Mouse (Mus musculus): Measurements from ENCODE around the gene Cyp4a12b. TPM values are rescaled to one million over a fixed set of nuclear protein-coding genes. Genes with fewer than 3 reads are reported as not detected.
"Not testable (repeated sequence)": the region's sequence is repeated elsewhere in the genome, so short reads cannot be mapped to it uniquely, and the experiment has no call there.

Gene Cyp4a12b
- not detected in 2 replicates for polyA plus RNA-seq (2015; fragmentation: Nextera tagmentation; extraction: Ambion mirVana)

GRCm38 (mm10) chr4:115411324-115411723, at the start of gene Cyp4a12b:
Gene Cyp4a12b (plus strand): TSS chr4:115411624.
- H3K27ac ChIP-seq (ENCODE audit: low read length); H3K9me3 ChIP-seq (ENCODE audit: control insufficient read depth, low read length); H3K9ac ChIP-seq (replicated peaks; ENCODE audit: low read depth, low read length); H3K4me1 ChIP-seq (replicated peaks; ENCODE audit: control insufficient read depth, insufficient read depth, low read length); H3K4me3 ChIP-seq (replicated peaks; ENCODE audit: low read length); H3K36me3 ChIP-seq (ENCODE audit: control insufficient read depth, insufficient read depth); H3K4me2 ChIP-seq (ENCODE audit: low read length); H3K27me3 ChIP-seq (replicated peaks; ENCODE audit: control insufficient read depth, insufficient read depth, low read length); ATAC-seq: not testable (repeated sequence)

- ATAC-seq; H3K9me3 ChIP-seq (ENCODE audit: control insufficient read depth, low read length); H3K27ac ChIP-seq (ENCODE audit: low read length); H3K36me3 ChIP-seq (ENCODE audit: control insufficient read depth, insufficient read depth); H3K9ac ChIP-seq (replicated peaks; ENCODE audit: low read depth, low read length); H3K27me3 ChIP-seq (replicated peaks; ENCODE audit: control insufficient read depth, insufficient read depth, low read length); H3K4me2 ChIP-seq (ENCODE audit: low read length); H3K4me1 ChIP-seq (replicated peaks; ENCODE audit: control insufficient read depth, insufficient read depth, low read length); H3K4me3 ChIP-seq (replicated peaks; ENCODE audit: low read length): not testable (repeated sequence)
- WGBS: 90% methylated on average over 3 of the region's 3 CpGs
Measured at GRCm38 (mm10) chr4:115365624-115366023, 45.8 kb upstream of the Cyp4a12b start.

GRCm38 (mm10) chr4:115368067-115368466, 43.4 kb upstream of the Cyp4a12b start:
- not testable (repeated sequence) for H3K36me3 ChIP-seq (ENCODE audit: control insufficient read depth, insufficient read depth); H3K4me3 ChIP-seq (replicated peaks; ENCODE audit: low read length); H3K4me2 ChIP-seq (ENCODE audit: low read length); ATAC-seq; H3K27me3 ChIP-seq (replicated peaks; ENCODE audit: control insufficient read depth, insufficient read depth, low read length); H3K4me1 ChIP-seq (replicated peaks; ENCODE audit: control insufficient read depth, insufficient read depth, low read length); H3K9ac ChIP-seq (replicated peaks; ENCODE audit: low read depth, low read length); H3K27ac ChIP-seq (ENCODE audit: low read length); H3K9me3 ChIP-seq (ENCODE audit: control insufficient read depth, low read length)

- H3K36me3 ChIP-seq (ENCODE audit: control insufficient read depth, insufficient read depth); H3K4me2 ChIP-seq (ENCODE audit: low read length); H3K27ac ChIP-seq (ENCODE audit: low read length); ATAC-seq; H3K9ac ChIP-seq (replicated peaks; ENCODE audit: low read depth, low read length); H3K9me3 ChIP-seq (ENCODE audit: control insufficient read depth, low read length); H3K4me3 ChIP-seq (replicated peaks; ENCODE audit: low read length); H3K27me3 ChIP-seq (replicated peaks; ENCODE audit: control insufficient read depth, insufficient read depth, low read length); H3K4me1 ChIP-seq (replicated peaks; ENCODE audit: control insufficient read depth, insufficient read depth, low read length): not testable (repeated sequence)
- 89% methylated on average over 2 of the region's 2 CpGs for WGBS
Measured at GRCm38 (mm10) chr4:115396256-115396655, 15.2 kb upstream of the Cyp4a12b start.

DNA sequence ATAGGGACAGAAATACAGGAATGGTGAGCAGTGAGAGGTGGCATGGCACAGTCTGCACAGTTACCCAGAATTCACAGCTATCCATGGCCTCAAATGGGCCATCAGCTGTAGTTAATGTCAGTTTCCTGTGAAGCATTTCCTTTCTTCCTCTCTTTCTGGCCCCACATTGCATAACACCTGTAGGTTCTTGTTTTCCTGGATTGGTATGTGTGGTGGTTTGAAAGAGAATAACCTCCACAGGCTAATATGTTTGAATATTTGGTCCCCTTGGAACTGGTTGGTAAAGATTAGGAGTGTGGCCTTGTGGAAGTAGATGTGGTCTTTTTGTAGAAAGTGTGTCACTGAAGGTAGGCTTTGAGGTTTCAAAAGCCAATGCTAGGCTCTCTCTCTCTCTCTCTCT, 14.5 kb upstream of the Cyp4a12b start:
- not testable (repeated sequence) for H3K4me2 ChIP-seq (ENCODE audit: low read length); H3K9ac ChIP-seq (replicated peaks; ENCODE audit: low read depth, low read length); H3K4me3 ChIP-seq (replicated peaks; ENCODE audit: low read length); H3K27ac ChIP-seq (ENCODE audit: low read length); H3K9me3 ChIP-seq (ENCODE audit: control insufficient read depth, low read length); ATAC-seq; H3K27me3 ChIP-seq (replicated peaks; ENCODE audit: control insufficient read depth, insufficient read depth, low read length); H3K36me3 ChIP-seq (ENCODE audit: control insufficient read depth, insufficient read depth); H3K4me1 ChIP-seq (replicated peaks; ENCODE audit: control insufficient read depth, insufficient read depth, low read length)

- H3K27me3 ChIP-seq (replicated peaks; ENCODE audit: control insufficient read depth, insufficient read depth, low read length): no peaks in the 10 kb centered on the region
- 76% methylated on average over 3 of the region's 3 CpGs for WGBS
- no peak overlapping the region for H3K9ac ChIP-seq (replicated peaks; ENCODE audit: low read depth, low read length)
- no peak overlapping the region for H3K27ac ChIP-seq (ENCODE audit: low read length)
- no peaks in the 10 kb centered on the region for H3K36me3 ChIP-seq (ENCODE audit: control insufficient read depth, insufficient read depth)
- H3K4me1 ChIP-seq (replicated peaks; ENCODE audit: control insufficient read depth, insufficient read depth, low read length): no peaks in the 10 kb centered on the region
- no peak overlapping the region for H3K4me2 ChIP-seq (ENCODE audit: low read length)
- H3K4me3 ChIP-seq (replicated peaks; ENCODE audit: low read length): no peak overlapping the region
- no peak for ATAC-seq
- no peaks in the 10 kb centered on the region for H3K9me3 ChIP-seq (ENCODE audit: control insufficient read depth, low read length)
Measured at GRCm38 (mm10) chr4:115450577-115451137, 39.2 kb downstream of the Cyp4a12b start.

- Histone ChIP-seq H3K4me3 (replicated peaks; ENCODE audit: low read length) (no peak within 1 kb of the TSS), H3K27me3 (replicated peaks; ENCODE audit: control insufficient read depth, insufficient read depth, low read length) (no peaks in the 10 kb centered on the region), H3K9me3 (ENCODE audit: control insufficient read depth, low read length) (no peaks in the 10 kb centered on the region), H3K36me3 (ENCODE audit: control insufficient read depth, insufficient read depth) (no peaks in the 10 kb centered on the region), H3K27ac (ENCODE audit: low read length) (no peak within 1 kb of the TSS), H3K4me1 (replicated peaks; ENCODE audit: control insufficient read depth, insufficient read depth, low read length) (no peaks in the 10 kb centered on the region), H3K4me2 (ENCODE audit: low read length) (no peak within 1 kb of the TSS), H3K9ac (replicated peaks; ENCODE audit: low read depth, low read length) (no peak within 1 kb of the TSS)
- no peak for ATAC-seq
- WGBS: 78% methylated on average over 3 of the region's 3 CpGs
Measured at GRCm38 (mm10) chr4:115452304-115452703, 40.9 kb downstream of the Cyp4a12b start, which contains the start of gene Cyp4a30b. Gene Cyp4a30b (plus strand): TSS chr4:115452604.

DNA sequence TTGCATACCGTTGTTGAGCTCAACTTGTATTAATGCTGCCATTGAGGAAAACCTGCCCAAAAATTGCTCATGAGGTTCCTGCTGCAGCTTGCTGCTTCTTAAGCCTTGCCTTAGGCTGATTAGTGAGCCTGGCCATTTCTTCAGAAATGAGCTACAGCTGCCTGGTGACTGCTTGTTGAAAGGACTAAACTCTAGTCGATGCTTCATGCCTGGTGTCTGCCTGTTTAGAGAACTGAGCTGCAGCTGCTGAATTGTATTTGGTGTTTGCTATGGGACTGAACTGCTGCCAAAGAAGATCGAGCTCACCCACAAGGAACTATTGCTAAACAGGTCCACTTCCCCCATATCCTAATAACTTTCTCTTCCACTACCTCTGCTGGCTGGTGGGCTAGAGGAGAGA, 62.2 kb downstream of the Cyp4a12b start:
- H3K4me1 ChIP-seq (replicated peaks; ENCODE audit: control insufficient read depth, insufficient read depth, low read length); H3K4me2 ChIP-seq (ENCODE audit: low read length); ATAC-seq; H3K4me3 ChIP-seq (replicated peaks; ENCODE audit: low read length); H3K9me3 ChIP-seq (ENCODE audit: control insufficient read depth, low read length); H3K9ac ChIP-seq (replicated peaks; ENCODE audit: low read depth, low read length); H3K36me3 ChIP-seq (ENCODE audit: control insufficient read depth, insufficient read depth); H3K27ac ChIP-seq (ENCODE audit: low read length); H3K27me3 ChIP-seq (replicated peaks; ENCODE audit: control insufficient read depth, insufficient read depth, low read length): not testable (repeated sequence)
- 78% methylated on average over 3 of the region's 3 CpGs for WGBS

- H3K4me3 ChIP-seq (replicated peaks; ENCODE audit: low read length); H3K4me1 ChIP-seq (replicated peaks; ENCODE audit: control insufficient read depth, insufficient read depth, low read length); H3K9me3 ChIP-seq (ENCODE audit: control insufficient read depth, low read length); H3K27me3 ChIP-seq (replicated peaks; ENCODE audit: control insufficient read depth, insufficient read depth, low read length); ATAC-seq; H3K4me2 ChIP-seq (ENCODE audit: low read length); H3K36me3 ChIP-seq (ENCODE audit: control insufficient read depth, insufficient read depth); H3K9ac ChIP-seq (replicated peaks; ENCODE audit: low read depth, low read length); H3K27ac ChIP-seq (ENCODE audit: low read length): not testable (repeated sequence)
Measured at GRCm38 (mm10) chr4:115476051-115476450, 64.6 kb downstream of the Cyp4a12b start.

DNA sequence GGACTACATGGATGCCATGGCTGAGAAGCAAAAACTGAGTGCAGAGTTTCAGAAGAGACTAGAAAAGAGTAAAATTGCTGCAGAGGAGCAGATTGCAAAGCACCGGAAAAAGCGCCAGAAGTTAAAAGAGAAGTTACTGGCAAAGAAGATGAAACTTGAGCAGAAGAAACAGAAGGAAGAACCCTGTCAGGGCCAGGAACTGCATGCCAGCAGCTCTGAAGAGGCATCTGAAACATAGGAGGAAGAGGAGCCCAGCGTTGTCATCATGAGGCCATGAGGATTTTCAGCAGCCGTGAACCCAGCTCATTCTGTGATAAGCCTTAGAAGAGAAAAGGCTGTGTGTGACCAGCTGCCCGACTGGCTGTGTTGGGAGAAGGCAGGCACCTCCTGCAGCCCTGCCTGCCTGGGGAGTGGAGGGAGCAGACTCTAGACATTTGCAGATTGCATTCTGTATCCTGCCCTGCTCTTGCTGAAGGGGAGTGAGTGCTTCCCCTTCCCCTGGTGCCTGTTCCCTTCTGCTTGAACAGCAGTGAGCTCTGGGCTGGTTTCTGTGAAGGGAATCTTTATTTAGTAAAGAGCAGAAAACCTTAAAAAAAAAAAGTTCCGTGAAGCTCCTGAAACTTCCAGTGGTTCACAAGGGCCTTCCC, 69.7 kb downstream of the Cyp4a12b start:
- Histone ChIP-seq H3K27me3 (replicated peaks; ENCODE audit: control insufficient read depth, insufficient read depth, low read length) (no peaks in the 10 kb centered on the region), H3K4me3 (replicated peaks; ENCODE audit: low read length) (no peak overlapping the region), H3K9ac (replicated peaks; ENCODE audit: low read depth, low read length) (no peak overlapping the region), H3K4me1 (replicated peaks; ENCODE audit: control insufficient read depth, insufficient read depth, low read length) (no peaks in the 10 kb centered on the region), H3K9me3 (ENCODE audit: control insufficient read depth, low read length) (no peaks in the 10 kb centered on the region), H3K27ac (ENCODE audit: low read length) (no peak overlapping the region), H3K4me2 (ENCODE audit: low read length) (no peak overlapping the region), H3K36me3 (ENCODE audit: control insufficient read depth, insufficient read depth) (no peaks in the 10 kb centered on the region)
- ATAC-seq: no peak
- 74% methylated on average over 6 of the region's 6 CpGs for WGBS
